Mouse (Mus musculus) liver, adult 2 months (tissue): ENCODE results near the gene Actbl2.

Source experiments
- CTCF ChIP-seq: fragments of 200-500 bp; IDR thresholded peaks from 2 replicates; pipeline ENCODE4 v1.5.1; 2011; ENCODE audit warnings: low read depth, low read length, control low read depth
- POLR2A ChIP-seq: fragments of 200-500 bp; IDR thresholded peaks from 2 replicates; pipeline ENCODE4 v1.6.1; 2011; ENCODE audit warnings: low read length, control low read depth; ENCODE audit not compliant: insufficient read depth; ENCODE audit errors: extremely low read depth

GRCm38 (mm10) chr13:111291958-111292493 lies 37.2 kb downstream of the Actbl2 start:
- TF ChIP-seq CTCF (no peak), POLR2A (no peak)
